Mouse (Mus musculus) MEL (cell line): ENCODE data around the gene Hist1h2aa. TPM values are rescaled to one million over a fixed set of nuclear protein-coding genes. Genes with fewer than 3 reads are reported as not detected.

Experiments used
- DNase-seq: peaks from one replicate; pipeline ENCODE4 v3.0.0; 2011; ENCODE audit warnings: low read depth, low spot score
- H3K27ac ChIP-seq: 2 replicates; pipeline ENCODE4 v1.5.1; 2012; ENCODE audit warnings: low read depth, mild to moderate bottlenecking, control low read depth, low read length, moderate library complexity; ENCODE audit not compliant: control insufficient read depth
- H3K27me3 ChIP-seq, 2 experiments: fragments of 150-350 bp in 1 of 2; sonication (generic) in 1 of 2; 2 replicates each; pipeline ENCODE4 v1.6.1; 2012; ENCODE audit warnings: low read length in 2 of 2, mild to moderate bottlenecking in 2 of 2, improper control_type of control experiment in 1 of 2, moderate library complexity in 1 of 2; ENCODE audit not compliant: insufficient read depth in 2 of 2, control insufficient read depth in 1 of 2
- H3K36me3 ChIP-seq, 2 experiments: 2 replicates each; pipeline ENCODE4 v1.6.1; 2012 to 2014; ENCODE audit warnings: low read length in 2 of 2, improper control_type of control experiment in 1 of 2, inconsistent platforms in 1 of 2, mild to moderate bottlenecking in 1 of 2; ENCODE audit not compliant: insufficient read depth in 2 of 2, control insufficient read depth in 1 of 2
- H3K4me1 ChIP-seq, 2 experiments: fragments of 150-350 bp in 1 of 2; sonication (generic) in 1 of 2; 2 replicates each; pipeline ENCODE4 v1.6.1; 2012; ENCODE audit warnings: low read length in 2 of 2, improper control_type of control experiment in 1 of 2, mild to moderate bottlenecking in 1 of 2; ENCODE audit not compliant: insufficient read depth in 2 of 2, control insufficient read depth in 1 of 2
- H3K4me3 ChIP-seq, 2 experiments: fragments of 150-350 bp in 1 of 2; sonication (generic) in 1 of 2; 2 replicates each; pipeline ENCODE4 v1.5.1; 2012; ENCODE audit warnings: low read depth in 2 of 2, low read length in 2 of 2, mild to moderate bottlenecking in 2 of 2, moderate library complexity in 2 of 2, control low read depth in 1 of 2, improper control_type of control experiment in 1 of 2; ENCODE audit not compliant: control insufficient read depth in 1 of 2, insufficient read depth in 1 of 2
- H3K79me2 ChIP-seq: 2 replicates; pipeline ENCODE4 v1.6.1; 2012; ENCODE audit warnings: mild to moderate bottlenecking, low read length, moderate library complexity; ENCODE audit not compliant: control insufficient read depth, poor library complexity, insufficient read depth
- H3K9ac ChIP-seq: 2 replicates; pipeline ENCODE4 v1.6.1; 2012; ENCODE audit warnings: low read depth, mild to moderate bottlenecking, control low read depth, low read length, moderate library complexity; ENCODE audit not compliant: control insufficient read depth, poor library complexity, severe bottlenecking
- H3K9me3 ChIP-seq: fragments of 150-350 bp; sonication (generic); replicated peaks from 2 replicates; pipeline ENCODE4 v1.6.1; 2012; ENCODE audit warnings: mild to moderate bottlenecking, low read length, improper control_type of control experiment, moderate library complexity; ENCODE audit not compliant: insufficient read depth
- BHLHE40 ChIP-seq: IDR thresholded peaks from 2 replicates; pipeline ENCODE4 v1.6.1; 2012; ENCODE audit warnings: low read depth, mild to moderate bottlenecking, inconsistent platforms, low read length, improper control_type of control experiment, borderline replicate concordance
- CHD2 ChIP-seq: IDR thresholded peaks from 2 replicates; pipeline ENCODE4 v1.6.1; 2011; ENCODE audit warnings: low read length, improper control_type of control experiment
- CTCF ChIP-seq, 3 experiments: IDR thresholded peaks in 2 of 3; conservative IDR thresholded peaks in 1 of 3; 2 replicates each; pipeline ENCODE4 v1.5.1; 2011 to 2012; ENCODE audit warnings: low read length in 3 of 3, low read depth in 2 of 3, mild to moderate bottlenecking in 2 of 3, improper control_type of control experiment in 1 of 3, inconsistent platforms in 1 of 3, mixed read lengths in 1 of 3, moderate library complexity in 1 of 3; ENCODE audit not compliant: control insufficient read depth in 1 of 3, insufficient read depth in 1 of 3, poor library complexity in 1 of 3, severe bottlenecking in 1 of 3
- E2F4 ChIP-seq: IDR thresholded peaks from 2 replicates; pipeline ENCODE4 v1.6.1; 2011; ENCODE audit warnings: low read depth, low read length, improper control_type of control experiment, borderline replicate concordance
- ELF1 ChIP-seq: IDR thresholded peaks from 2 replicates; pipeline ENCODE4 v1.6.1; 2014; ENCODE audit warnings: low read depth, mild to moderate bottlenecking, inconsistent platforms, low read length, improper control_type of control experiment, moderate library complexity
- ETS1 ChIP-seq: IDR thresholded peaks from 2 replicates; pipeline ENCODE4 v1.6.1; 2012; ENCODE audit warnings: low read depth, mild to moderate bottlenecking, inconsistent platforms, low read length, improper control_type of control experiment, moderate library complexity
- GABPA ChIP-seq: IDR thresholded peaks from 2 replicates; pipeline ENCODE4 v1.6.1; 2012; ENCODE audit warnings: low read depth, mild to moderate bottlenecking, inconsistent platforms, low read length, improper control_type of control experiment, moderate library complexity
- GATA1 ChIP-seq: IDR thresholded peaks from 2 replicates; pipeline ENCODE4 v1.6.1; 2011; ENCODE audit warnings: low read depth, low read length, improper control_type of control experiment
- JUND ChIP-seq: IDR thresholded peaks from 2 replicates; pipeline ENCODE4 v1.6.1; 2011; ENCODE audit warnings: low read depth, mild to moderate bottlenecking, improper control_type of control experiment, low read length
- KAT2A ChIP-seq: conservative IDR thresholded peaks from 2 replicates; pipeline ENCODE4 v1.6.1; 2012; ENCODE audit warnings: low read depth, low read length, improper control_type of control experiment, inconsistent platforms
- MEF2A ChIP-seq: IDR thresholded peaks from 2 replicates; pipeline ENCODE4 v1.6.1; 2014; ENCODE audit warnings: low read depth, mild to moderate bottlenecking, inconsistent platforms, low read length, improper control_type of control experiment; ENCODE audit not compliant: poor library complexity, insufficient replicate concordance, severe bottlenecking; ENCODE audit errors: extremely low read depth
- MXI1 ChIP-seq: IDR thresholded peaks from 2 replicates; pipeline ENCODE4 v1.6.1; 2011; ENCODE audit warnings: mild to moderate bottlenecking, low read depth, low read length, improper control_type of control experiment
- MYB ChIP-seq: IDR thresholded peaks from 2 replicates; pipeline ENCODE4 v1.6.1; 2011; ENCODE audit warnings: mild to moderate bottlenecking, low read depth, low read length, improper control_type of control experiment
- NELFE ChIP-seq: IDR thresholded peaks from 2 replicates; pipeline ENCODE4 v1.6.1; 2011; ENCODE audit warnings: low read depth, low read length, improper control_type of control experiment
- NRF1 ChIP-seq: IDR thresholded peaks from 2 replicates; pipeline ENCODE4 v1.6.1; 2014; ENCODE audit warnings: low read depth, mild to moderate bottlenecking, inconsistent platforms, low read length, improper control_type of control experiment, moderate library complexity; ENCODE audit not compliant: poor library complexity, insufficient read depth, severe bottlenecking
- POLR2A ChIP-seq, 2 experiments: IDR thresholded peaks; 2 replicates each; pipeline ENCODE4 v1.6.1; 2011 to 2012; ENCODE audit warnings: low read length in 2 of 2, mild to moderate bottlenecking in 2 of 2, control low read depth in 1 of 2, improper control_type of control experiment in 1 of 2, low read depth in 1 of 2, moderate library complexity in 1 of 2; ENCODE audit not compliant: control insufficient read depth in 1 of 2, insufficient read depth in 1 of 2, poor library complexity in 1 of 2
- POLR2AphosphoS5 ChIP-seq: IDR thresholded peaks from 2 replicates; pipeline ENCODE4 v1.6.1; 2012; ENCODE audit warnings: low read depth, borderline replicate concordance, mild to moderate bottlenecking, inconsistent platforms, low read length, moderate library complexity, mixed read lengths
- RCOR1 ChIP-seq: IDR thresholded peaks from 2 replicates; pipeline ENCODE4 v1.6.1; 2012; ENCODE audit warnings: low read depth, mild to moderate bottlenecking, inconsistent platforms, low read length, improper control_type of control experiment
- SMC3 ChIP-seq: IDR thresholded peaks from 2 replicates; pipeline ENCODE4 v1.6.1; 2011; ENCODE audit warnings: low read depth, low read length, improper control_type of control experiment
- TCF12 ChIP-seq: IDR thresholded peaks from 2 replicates; pipeline ENCODE4 v1.6.1; 2014; ENCODE audit warnings: low read depth, mild to moderate bottlenecking, inconsistent platforms, low read length, improper control_type of control experiment, moderate library complexity
- USF2 ChIP-seq, 2 experiments: IDR thresholded peaks; 2 replicates each; pipeline ENCODE4 v1.6.1; 2011 to 2012; ENCODE audit warnings: improper control_type of control experiment in 2 of 2, low read length in 2 of 2, borderline replicate concordance in 1 of 2, inconsistent platforms in 1 of 2, low read depth in 1 of 2, mild to moderate bottlenecking in 1 of 2; ENCODE audit not compliant: insufficient read depth in 1 of 2
- ZC3H11A ChIP-seq: IDR thresholded peaks from 2 replicates; pipeline ENCODE4 v1.6.1; 2012; ENCODE audit warnings: low read depth, mild to moderate bottlenecking, inconsistent platforms, low read length, improper control_type of control experiment
- ZKSCAN1 ChIP-seq: IDR thresholded peaks from 2 replicates; pipeline ENCODE4 v1.6.1; 2012; ENCODE audit warnings: low read depth, mild to moderate bottlenecking, inconsistent platforms, low read length, improper control_type of control experiment, moderate library complexity
- ZNF384 ChIP-seq: IDR thresholded peaks from 2 replicates; pipeline ENCODE4 v1.6.1; 2012; ENCODE audit warnings: low read depth, mild to moderate bottlenecking, inconsistent platforms, low read length, improper control_type of control experiment
- polyA plus RNA-seq, 2 experiments: library from polyadenylated mRNA; stranded (reverse) in 1 of 2; unstranded in 1 of 2; fragments of >175 nt in 1 of 2; fragments of >200 nt in 1 of 2; gene quantifications; 2 replicates each; pipeline versions ENCODE4 v1.2.1 to v1.2.4; 2012; ENCODE audit warnings: low replicate concordance in 2 of 2, low read depth in 1 of 2; ENCODE audit not compliant: insufficient read length in 2 of 2, insufficient read depth in 1 of 2, missing spikeins in 1 of 2
- total RNA-seq: library from RNA; depleted of rRNA; stranded (reverse); fragments of 300-350 nt; gene quantifications from 2 replicates; pipeline ENCODE4 v1.2.3, GENCODE M21; 2012

Gene Hist1h2aa
- total and polyA plus RNA-seq, 3 experiments = 1.6 TPM; not detected in 2

GRCm38 (mm10) chr13:23946254-23946653 is 12.0 kb downstream of the Hist1h2aa start:
- no peak for DNase-seq
- Histone ChIP-seq H3K27me3 (peaks cover 6 to 8% of the 10 kb centered on the region in 2 experiments; a peak in 3 of 4 replicates), H3K27ac (no peak overlapping the region), H3K4me3 (no peak overlapping the region), H3K36me3 (no peaks in the 10 kb centered on the region), H3K9ac (no peak overlapping the region), H3K9me3 (no peaks in the 10 kb centered on the region), H3K79me2 (no peaks in the 10 kb centered on the region), H3K4me1 (no peaks in the 10 kb centered on the region)
- TF ChIP-seq GABPA = no peak

GRCm38 (mm10) chr13:23949484-23950246 is 15.4 kb downstream of the Hist1h2aa start:
- H3K27ac ChIP-seq = no peak overlapping the region
- H3K4me3 ChIP-seq = no peak overlapping the region
- H3K9ac ChIP-seq = no peak overlapping the region
- H3K79me2 ChIP-seq = no peaks in the 10 kb centered on the region
- no peaks in the 10 kb centered on the region for H3K9me3 ChIP-seq
- H3K4me1 ChIP-seq = no peaks in the 10 kb centered on the region
- no peaks in the 10 kb centered on the region for H3K36me3 ChIP-seq
- peaks cover 6 to 8% of the 10 kb centered on the region in 2 experiments; a peak in 3 of 4 replicates for H3K27me3 ChIP-seq
- no peak for DNase-seq
- no peak for TF ChIP-seq NELFE
- TF ChIP-seq BHLHE40 = no peak
- TF ChIP-seq ETS1 = no peak
- no peak for TF ChIP-seq MEF2A
- no peak for TF ChIP-seq NRF1
- TF ChIP-seq RCOR1 = no peak
- no peak for TF ChIP-seq USF2 (IDR thresholded peaks at IDR 0.05; ENCODE audit: borderline replicate concordance in 1 of 2, insufficient read depth in 1 of 2, low read depth in 1 of 2, low read length in 2 of 2)
- TF ChIP-seq POLR2A (IDR thresholded peaks at IDR 0.05; ENCODE audit: control insufficient read depth in 1 of 2, insufficient read depth in 1 of 2, low read depth in 1 of 2, low read length in 2 of 2, poor library complexity in 1 of 2) = no peak
- no peak for TF ChIP-seq ZKSCAN1

GRCm38 (mm10) chr13:23950928-23951327 is 16.7 kb downstream of the Hist1h2aa start:
- Histone ChIP-seq H3K36me3 (no peaks in the 10 kb centered on the region), H3K27ac (no peak overlapping the region), H3K4me3 (no peak overlapping the region), H3K4me1 (no peaks in the 10 kb centered on the region), H3K9ac (no peak overlapping the region), H3K9me3 (no peaks in the 10 kb centered on the region), H3K27me3 (peaks cover 6 to 9% of the 10 kb centered on the region in 2 experiments; a peak in 3 of 4 replicates), H3K79me2 (no peaks in the 10 kb centered on the region)
- peak; percentile 43 for DNase-seq
- no peak for TF ChIP-seq ZNF384
- no peak for TF ChIP-seq GATA1
- no peak for TF ChIP-seq POLR2AphosphoS5
- TF ChIP-seq ZKSCAN1 = no peak
- no peak for TF ChIP-seq KAT2A
- no peak for TF ChIP-seq GABPA
- peak; percentile 89 for TF ChIP-seq JUND
- no peak for TF ChIP-seq CHD2
- peak; percentile 79 for TF ChIP-seq SMC3
- peak; percentile 59 to 60 (median 59) for TF ChIP-seq CTCF (IDR thresholded peaks at IDR 0.05 in 2 of 3, conservative IDR thresholded peaks at IDR 0.05 in 1 of 3; ENCODE audit: control insufficient read depth in 1 of 3, insufficient read depth in 1 of 3, low read depth in 2 of 3, low read length in 3 of 3, poor library complexity in 1 of 3, severe bottlenecking in 1 of 3)
- TF ChIP-seq MYB = no peak
- no peak for TF ChIP-seq TCF12
- no peak for TF ChIP-seq ELF1
- no peak for TF ChIP-seq BHLHE40
- TF ChIP-seq ZC3H11A = peak; percentile 64
- TF ChIP-seq MXI1 = no peak
- TF ChIP-seq POLR2A (IDR thresholded peaks at IDR 0.05; ENCODE audit: control insufficient read depth in 1 of 2, insufficient read depth in 1 of 2, low read depth in 1 of 2, low read length in 2 of 2, poor library complexity in 1 of 2) = no peak
- TF ChIP-seq E2F4 = no peak
